Mouse (Mus musculus): Measurements from ENCODE around the gene Kif16b.

DNA sequence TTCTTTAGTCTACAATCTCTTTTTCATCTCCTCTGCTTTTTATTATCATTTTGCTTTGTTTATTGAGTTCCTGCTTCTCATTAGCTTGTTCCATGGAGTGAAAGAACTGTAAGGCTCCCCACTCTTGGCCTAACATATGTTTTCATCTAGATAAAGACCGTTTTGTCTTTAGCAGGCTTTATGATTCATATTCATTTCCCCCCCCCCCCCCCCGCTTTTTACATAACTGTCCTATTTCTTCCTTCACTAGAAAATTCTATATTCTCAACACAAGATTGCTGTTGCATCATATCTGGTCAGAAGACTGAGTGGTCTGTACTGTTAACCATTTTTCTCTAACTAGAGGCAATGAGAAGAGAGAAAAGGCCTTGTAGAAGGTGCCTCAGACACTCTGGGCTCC, 137.1 kb downstream of the Kif16b start:
- TF ChIP-seq EP300 (IDR thresholded peaks at IDR 0.05; ENCODE audit: insufficient read depth, low read depth, low read length) = no peak
- no peak for TF ChIP-seq POLR2A (IDR thresholded peaks at IDR 0.05; ENCODE audit: insufficient read depth, low read depth, low read length)
- TF ChIP-seq CTCF (IDR thresholded peaks at IDR 0.05) = no peak

Measured in heart, adult 2 months (tissue).